Mouse (Mus musculus): ENCODE measurements around the gene Gas2l2. TPM values are rescaled to one million over a fixed set of nuclear protein-coding genes. Genes with fewer than 3 reads are reported as not detected.
A peak's percentile ranks its signal among the peaks of the same experiment; 100 is the strongest.

Gene Gas2l2
- polyA plus RNA-seq, 1 experiment from 2014 or later = 0.21 TPM

GRCm38 (mm10) chr11:83441235-83441634, 12.0 kb upstream of the Gas2l2 start:
- H3K9me3 ChIP-seq (replicated peaks) = no peaks in the 10 kb centered on the region
- H3K27me3 ChIP-seq = peaks cover 50% of the 10 kb centered on the region
- H3K36me3 ChIP-seq (ENCODE audit: poor library complexity, severe bottlenecking) = no peaks in the 10 kb centered on the region
- peak overlapping the region; percentile 60; the same call in 1 of the 2 replicates for H3K4me3 ChIP-seq
- H3K27ac ChIP-seq = no peak overlapping the region
- no peak overlapping the region for H3K9ac ChIP-seq
- no peak for ATAC-seq
- peaks cover 7% of the 10 kb centered on the region; the same call in 1 of the 2 replicates for H3K4me1 ChIP-seq
- H3K4me2 ChIP-seq = peak overlapping the region; percentile 84
- 24% methylated on average over 6 of the region's 7 CpGs for WGBS

GRCm38 (mm10) chr11:83440081-83441064, 11.1 kb upstream of the Gas2l2 start:
- Histone ChIP-seq H3K27ac (no peak overlapping the region), H3K4me3 (peak overlapping the region; percentile 60), H3K4me2 (peak overlapping the region; percentile 84), H3K9ac (peak overlapping the region; percentile 73), H3K27me3 (peaks cover 45% of the 10 kb centered on the region), H3K36me3 (ENCODE audit: poor library complexity, severe bottlenecking) (no peaks in the 10 kb centered on the region), H3K4me1 (peaks cover 7% of the 10 kb centered on the region; the same call in 1 of the 2 replicates), H3K9me3 (replicated peaks) (no peaks in the 10 kb centered on the region)
- ATAC-seq = peak; percentile 94
- WGBS = under 1% methylated on average over 60 of the region's 75 CpGs

GRCm38 (mm10) chr11:83439426-83440060, 10.3 kb upstream of the Gas2l2 start:
- Histone ChIP-seq H3K36me3 (ENCODE audit: poor library complexity, severe bottlenecking) (no peaks in the 10 kb centered on the region), H3K4me1 (peaks cover 7% of the 10 kb centered on the region; the same call in 1 of the 2 replicates), H3K27me3 (peaks cover 36% of the 10 kb centered on the region), H3K4me2 (peak overlapping the region; percentile 84), H3K27ac (no peak overlapping the region), H3K9me3 (replicated peaks) (no peaks in the 10 kb centered on the region), H3K9ac (no peak overlapping the region), H3K4me3 (peak overlapping the region; percentile 60)
- 35% methylated on average over 11 of the region's 11 CpGs for WGBS
- ATAC-seq = no peak

- H3K4me2 ChIP-seq = no peak within 1 kb of the TSS
- H3K36me3 ChIP-seq (ENCODE audit: poor library complexity, severe bottlenecking) = no peaks in the 10 kb centered on the region
- no peak for ATAC-seq
- H3K9ac ChIP-seq = no peak within 1 kb of the TSS
- peaks cover 16% of the 10 kb centered on the region for H3K27me3 ChIP-seq
- no peaks in the 10 kb centered on the region for H3K9me3 ChIP-seq (replicated peaks)
- H3K27ac ChIP-seq = no peak within 1 kb of the TSS
- WGBS = 95% methylated on average over 1 of the region's 1 CpGs
- H3K4me1 ChIP-seq = 0 out of 2 replicates have a peak, but pooled peaks cover under 1% of the 10 kb centered on the region
- no peak within 1 kb of the TSS for H3K4me3 ChIP-seq
Observed at GRCm38 (mm10) chr11:83437377-83437776, 8.1 kb upstream of the Gas2l2 start, which contains the start of gene 1700020L24Rik. TSS of gene 1700020L24Rik (plus strand) at chr11:83437677.

- no peaks in the 10 kb centered on the region for H3K9me3 ChIP-seq (replicated peaks)
- H3K4me3 ChIP-seq = no peak overlapping the region
- peaks cover 22% of the 10 kb centered on the region for H3K27me3 ChIP-seq
- H3K36me3 ChIP-seq (ENCODE audit: poor library complexity, severe bottlenecking) = no peaks in the 10 kb centered on the region
- H3K4me2 ChIP-seq = no peak overlapping the region
- H3K4me1 ChIP-seq = no peaks in the 10 kb centered on the region
- 69% methylated on average over 2 of the region's 2 CpGs for WGBS
- no peak for ATAC-seq
- no peak overlapping the region for H3K9ac ChIP-seq
- no peak overlapping the region for H3K27ac ChIP-seq
Observed at GRCm38 (mm10) chr11:83432533-83432932, 3.3 kb upstream of the Gas2l2 start.

GRCm38 (mm10) chr11:83426964-83427363, 2.3 kb downstream of the Gas2l2 start:
- no peak overlapping the region for H3K4me2 ChIP-seq

GRCm38 (mm10) chr11:83424681-83425080, 4.6 kb downstream of the Gas2l2 start:
- H3K4me3 ChIP-seq = no peak overlapping the region
- H3K27me3 ChIP-seq = peaks cover 74% of the 10 kb centered on the region
- H3K9me3 ChIP-seq (replicated peaks) = no peaks in the 10 kb centered on the region
- peak; percentile 69 for ATAC-seq
- H3K36me3 ChIP-seq (ENCODE audit: poor library complexity, severe bottlenecking) = no peaks in the 10 kb centered on the region
- no peak overlapping the region for H3K4me2 ChIP-seq
- H3K4me1 ChIP-seq = no peaks in the 10 kb centered on the region
- H3K27ac ChIP-seq = no peak overlapping the region
- WGBS = 6% methylated on average over 8 of the region's 8 CpGs
- H3K9ac ChIP-seq = 0 out of 2 replicates have a peak overlapping the region, but pooled peaks have one; percentile 16

More at GRCm38 (mm10) chr11:83426964-83427363, 2.3 kb downstream of the Gas2l2 start:
- WGBS = 49% methylated on average over 17 of the region's 17 CpGs
- Histone ChIP-seq H3K9ac (no peak overlapping the region), H3K4me3 (no peak overlapping the region), H3K27ac (no peak overlapping the region), H3K36me3 (ENCODE audit: poor library complexity, severe bottlenecking) (no peaks in the 10 kb centered on the region), H3K27me3 (peaks cover 54% of the 10 kb centered on the region), H3K4me1 (no peaks in the 10 kb centered on the region), H3K9me3 (replicated peaks) (no peaks in the 10 kb centered on the region)
- ATAC-seq = no peak

DNA sequence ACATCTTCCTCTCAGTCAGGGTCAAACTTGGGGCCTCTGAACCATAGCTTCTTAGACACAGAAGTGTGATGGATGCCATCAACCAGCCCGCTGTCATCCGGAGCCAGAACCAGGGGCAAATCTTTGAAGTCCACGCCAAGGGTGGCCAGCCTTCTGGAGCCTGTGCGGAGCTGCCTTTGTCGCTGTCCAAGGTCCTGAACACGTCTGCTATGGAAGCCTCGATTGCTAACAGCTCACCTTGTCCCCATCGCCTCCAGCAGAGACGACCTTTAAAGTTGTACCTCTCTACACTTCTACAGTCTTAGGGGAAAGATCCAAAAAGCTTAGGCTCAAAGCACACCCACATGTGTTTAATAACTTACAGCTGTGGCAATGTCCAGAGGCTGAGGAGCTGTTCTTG, 8.0 kb downstream of the Gas2l2 start:
- H3K27me3 ChIP-seq = peaks cover 64% of the 10 kb centered on the region
- H3K4me1 ChIP-seq = peaks cover 20% of the 10 kb centered on the region
- no peak for ATAC-seq
- H3K4me3 ChIP-seq = no peak overlapping the region
- under 1% methylated on average over 9 of the region's 9 CpGs for WGBS
- H3K9ac ChIP-seq = no peak overlapping the region
- H3K27ac ChIP-seq = no peak overlapping the region
- H3K36me3 ChIP-seq (ENCODE audit: poor library complexity, severe bottlenecking) = no peaks in the 10 kb centered on the region
- H3K4me2 ChIP-seq = no peak overlapping the region
- no peaks in the 10 kb centered on the region for H3K9me3 ChIP-seq (replicated peaks)

- Histone ChIP-seq H3K4me1 (peaks cover 20% of the 10 kb centered on the region), H3K4me2 (no peak overlapping the region), H3K36me3 (ENCODE audit: poor library complexity, severe bottlenecking) (no peaks in the 10 kb centered on the region), H3K27ac (no peak overlapping the region), H3K9me3 (replicated peaks) (no peaks in the 10 kb centered on the region), H3K27me3 (peaks cover 55% of the 10 kb centered on the region), H3K9ac (no peak overlapping the region), H3K4me3 (no peak overlapping the region)
- no peak for ATAC-seq
- 48% methylated on average over 4 of the region's 4 CpGs for WGBS
Observed at GRCm38 (mm10) chr11:83420338-83420737, 8.9 kb downstream of the Gas2l2 start.

DNA sequence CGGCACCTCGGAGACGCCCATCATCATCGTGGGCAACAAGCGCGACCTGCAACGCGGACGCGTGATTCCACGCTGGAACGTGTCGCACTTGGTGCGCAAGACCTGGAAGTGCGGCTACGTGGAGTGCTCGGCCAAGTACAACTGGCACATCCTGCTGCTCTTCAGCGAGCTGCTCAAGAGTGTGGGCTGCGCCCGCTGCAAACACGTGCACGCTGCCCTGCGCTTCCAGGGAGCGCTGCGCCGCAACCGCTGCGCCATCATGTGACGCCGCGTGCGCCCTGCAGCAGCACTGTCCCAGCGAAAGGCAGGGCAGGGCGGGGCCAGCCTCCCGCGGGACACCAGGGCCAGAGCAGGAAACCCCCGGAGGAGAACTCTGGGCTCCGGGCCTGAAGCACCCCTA, 10.7 kb downstream of the Gas2l2 start:
- Histone ChIP-seq H3K4me3 (peak overlapping the region; percentile 20), H3K4me1 (peaks cover 20% of the 10 kb centered on the region), H3K27ac (no peak overlapping the region), H3K9me3 (replicated peaks) (no peaks in the 10 kb centered on the region), H3K27me3 (peaks cover 49% of the 10 kb centered on the region), H3K36me3 (ENCODE audit: poor library complexity, severe bottlenecking) (no peaks in the 10 kb centered on the region), H3K9ac (peak overlapping the region; percentile 12; the same call in 1 of the 2 replicates), H3K4me2 (peak overlapping the region; percentile 51)
- peak; percentile 81 for ATAC-seq
- 6% methylated on average over 38 of the region's 38 CpGs for WGBS

GRCm38 (mm10) chr11:83417708-83418107, 11.5 kb downstream of the Gas2l2 start:
- Histone ChIP-seq H3K9ac (no peak overlapping the region), H3K4me2 (no peak overlapping the region), H3K9me3 (replicated peaks) (no peaks in the 10 kb centered on the region), H3K36me3 (ENCODE audit: poor library complexity, severe bottlenecking) (no peaks in the 10 kb centered on the region), H3K4me3 (no peak overlapping the region), H3K4me1 (peaks cover 20% of the 10 kb centered on the region), H3K27me3 (peaks cover 45% of the 10 kb centered on the region), H3K27ac (no peak overlapping the region)
- 77% methylated on average over 7 of the region's 7 CpGs for WGBS
- ATAC-seq = no peak

GRCm38 (mm10) chr11:83417080-83417479, 12.2 kb downstream of the Gas2l2 start:
- no peak for ATAC-seq
- Histone ChIP-seq H3K9me3 (replicated peaks) (no peaks in the 10 kb centered on the region), H3K4me2 (no peak overlapping the region), H3K4me3 (no peak overlapping the region), H3K9ac (no peak overlapping the region), H3K36me3 (ENCODE audit: poor library complexity, severe bottlenecking) (no peaks in the 10 kb centered on the region), H3K4me1 (peaks cover 20% of the 10 kb centered on the region), H3K27me3 (peaks cover 48% of the 10 kb centered on the region), H3K27ac (no peak overlapping the region)
- 8% methylated on average over 5 of the region's 5 CpGs for WGBS

Data from forebrain, embryonic 13.5 days (tissue).